Mouse (Mus musculus): ENCODE data around the gene Macrod2.

DNA sequence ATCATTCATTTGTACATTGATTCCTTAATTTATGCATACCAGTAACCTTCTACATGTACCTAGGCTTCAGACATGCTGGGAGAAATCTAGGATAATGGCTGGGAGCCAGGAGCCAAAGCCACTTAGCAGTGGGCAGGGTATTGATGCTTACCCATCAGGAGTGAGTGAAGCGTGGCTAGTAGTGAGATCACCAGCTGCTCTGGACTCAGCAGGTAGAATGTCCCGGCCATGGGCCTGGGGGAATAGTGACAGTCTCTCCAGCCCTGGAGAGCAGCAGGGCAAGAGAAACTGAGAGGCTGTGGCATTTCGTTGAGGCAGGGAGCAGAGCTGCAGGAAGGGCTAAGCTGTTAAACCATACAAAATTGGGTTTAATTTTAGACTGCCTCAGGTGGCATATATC, 435.0 kb downstream of the Macrod2 start:
- TF ChIP-seq CTCF (IDR thresholded peaks at IDR 0.05; ENCODE audit: low read depth): no peak
- TF ChIP-seq EP300 (IDR thresholded peaks at IDR 0.05; ENCODE audit: low read depth): no peak
